Mouse (Mus musculus) common myeloid progenitor, adult 5-6 weeks (primary cell): ENCODE results near the gene Gdap2. TPM values are rescaled to one million over a fixed set of nuclear protein-coding genes. Genes with fewer than 3 reads are reported as not detected.

Source experiments
- ATAC-seq: replicated peaks from 2 replicates; pipeline ENCODE4 v1.8.0; 2016; ENCODE audit warnings: low read depth, mild to moderate bottlenecking, moderate TSS enrichment, inconsistent platforms; ENCODE audit not compliant: poor library complexity, severe bottlenecking
- total RNA-seq: library from RNA; stranded (forward); fragments of 200-1000, 187-1606 nt; gene quantifications from 2 replicates; pipeline ENCODE4 v1.2.3, GENCODE M21; 2017

The Gdap2 gene
- total RNA-seq, 1 experiment from 2014 or later: 28.3 TPM

- no peak for ATAC-seq
Observed at GRCm38 (mm10) chr3:100242230-100242629, 80.0 kb downstream of the Gdap2 start.

GRCm38 (mm10) chr3:100246286-100246825 is 84.2 kb downstream of the Gdap2 start:
- ATAC-seq: no peak

Other genes starting within 250 kb of the Gdap2 start
- gene Wdr3, start within 50 bp of the Gdap2 start, total RNA-seq: 127 and 153 TPM in 2 replicates